Mouse (Mus musculus) midbrain, embryonic 13.5 days (tissue): ENCODE results near the gene Zc4h2. TPM values are rescaled to one million over a fixed set of nuclear protein-coding genes. Genes with fewer than 3 reads are reported as not detected.

ENCODE experiments used
- ATAC-seq: fragments of 200-750 bp; cut with Nextera tagmentation; 2 replicates; pipeline ENCODE4 v1.8.0; 2017; ENCODE audit warnings: mild to moderate bottlenecking, moderate TSS enrichment, moderate library complexity
- H3K27ac ChIP-seq: fragments of 300-500 bp; sonication (generic); 2 replicates; pipeline ENCODE4 v1.5.1; 2015; ENCODE audit warnings: inconsistent platforms, mild to moderate bottlenecking, moderate library complexity
- H3K27me3 ChIP-seq: fragments of 300-500 bp; sonication (generic); 2 replicates; pipeline ENCODE4 v1.6.1; 2015; ENCODE audit warnings: mild to moderate bottlenecking, inconsistent platforms
- H3K36me3 ChIP-seq: fragments of 300-500 bp; sonication (generic); 2 replicates; pipeline ENCODE4 v1.6.1; 2015; ENCODE audit warnings: mild to moderate bottlenecking, inconsistent platforms
- H3K4me1 ChIP-seq: fragments of 300-500 bp; sonication (generic); replicated peaks from 2 replicates; pipeline ENCODE4 v1.6.1; 2015; ENCODE audit warnings: inconsistent platforms
- H3K4me2 ChIP-seq: fragments of 300-500 bp; sonication (generic); replicated peaks from 2 replicates; pipeline ENCODE4 v1.6.1; 2015; ENCODE audit warnings: moderate library complexity, mild to moderate bottlenecking, inconsistent platforms
- H3K4me3 ChIP-seq: fragments of 300-500 bp; sonication (generic); replicated peaks from 2 replicates; pipeline ENCODE4 v1.5.1; 2015; ENCODE audit warnings: mild to moderate bottlenecking, inconsistent platforms
- H3K9ac ChIP-seq: fragments of 300-500 bp; sonication (generic); replicated peaks from 2 replicates; pipeline ENCODE4 v1.6.1; 2015; ENCODE audit warnings: mild to moderate bottlenecking, inconsistent platforms
- H3K9me3 ChIP-seq: fragments of 300-500 bp; sonication (generic); 2 replicates; pipeline ENCODE4 v1.6.1; 2016; ENCODE audit warnings: mild to moderate bottlenecking, inconsistent platforms
- WGBS: fragments of 180-500 bp; shearing (Covaris S2); methylation state at CpG from one replicate; pipeline ENCODE4 v1.1.7; 2015; 5-methylcytosine and 5-hydroxymethylcytosine counted together
- polyA plus RNA-seq: library from polyadenylated mRNA; unstranded; fragments of >200 nt; fragmentation: Nextera tagmentation; extraction: Ambion mirVana; gene quantifications from 2 replicates; pipeline ENCODE4 v1.2.1, GENCODE M21; 2015

The Zc4h2 gene
- polyA plus RNA-seq: 82.7 and 89.4 TPM in 2 replicates

DNA sequence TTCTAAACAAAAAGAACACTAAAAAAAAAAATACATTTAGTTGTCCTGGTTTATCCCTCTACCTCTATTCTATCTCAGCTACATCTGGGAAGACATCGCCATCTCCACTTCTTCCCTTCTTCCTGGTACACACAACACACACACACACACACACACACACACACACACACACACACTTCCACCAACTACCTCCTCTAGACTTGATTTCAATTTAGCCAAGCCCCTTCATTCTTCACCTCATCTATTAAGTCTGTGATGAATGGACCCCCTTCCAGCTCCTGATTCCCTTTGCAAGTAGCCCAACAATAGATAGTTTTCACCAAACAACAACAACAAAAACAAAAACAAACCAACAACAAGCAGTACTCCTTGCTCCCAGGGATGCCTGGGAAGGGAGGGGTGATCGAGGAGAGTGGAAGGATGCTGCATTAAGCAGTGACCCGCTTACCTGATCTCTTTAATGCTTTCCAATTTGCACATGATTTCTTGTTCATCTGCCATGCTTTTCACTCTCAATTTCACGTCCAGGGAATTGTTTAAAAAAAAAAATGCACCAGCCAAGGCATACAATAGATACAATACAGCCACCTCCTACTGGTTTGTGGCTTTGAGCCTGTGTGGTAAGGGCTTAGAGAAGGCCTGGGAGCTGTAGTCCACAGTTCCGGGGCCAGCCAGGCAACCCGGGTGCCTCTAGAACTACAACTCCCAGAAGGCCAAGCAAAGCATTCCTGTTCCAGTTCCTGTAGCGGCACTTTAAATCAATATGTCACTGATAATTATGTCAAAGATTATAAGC, at the start of gene Zc4h2:
Gene Zc4h2 (minus strand): TSS at position 706 of the 796 bp plus-strand sequence.
- H3K36me3 ChIP-seq: no peaks in the 10 kb centered on the region
- peaks cover 7% of the 10 kb centered on the region; the same call in 1 of the 2 replicates for H3K4me1 ChIP-seq
- H3K4me2 ChIP-seq: peak within 1 kb of the TSS; percentile 55
- H3K4me3 ChIP-seq: peak within 1 kb of the TSS; percentile 48
- WGBS: 24% methylated on average over 7 of the region's 7 CpGs
- H3K27ac ChIP-seq: peak within 1 kb of the TSS; percentile 73; the same call in 1 of the 2 replicates
- H3K27me3 ChIP-seq: no peaks in the 10 kb centered on the region
- peak; percentile 100 for ATAC-seq
- H3K9ac ChIP-seq: peak within 1 kb of the TSS; percentile 62
- no peaks in the 10 kb centered on the region for H3K9me3 ChIP-seq

DNA sequence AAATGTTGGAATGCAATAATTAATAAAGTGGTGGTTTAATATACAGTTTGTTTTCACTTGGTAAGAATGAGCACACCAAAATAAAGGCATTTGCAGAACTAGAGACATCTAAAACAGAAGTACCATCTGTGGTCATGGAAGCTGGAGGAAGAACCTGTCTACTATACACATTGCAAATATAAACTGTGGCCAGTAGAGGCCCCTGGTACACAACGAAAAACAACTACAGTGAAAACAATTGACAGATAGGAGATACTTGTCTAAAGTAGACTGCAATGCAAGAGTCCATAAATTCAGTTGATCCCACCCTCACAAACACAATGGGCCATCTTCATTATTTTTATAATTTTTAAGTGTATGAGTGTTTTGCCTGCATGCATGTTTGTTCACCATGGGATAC, 28.8 kb upstream of the Zc4h2 start:
- WGBS: 52% methylated on average over 1 of the region's 1 CpGs
- H3K9ac ChIP-seq: no peak overlapping the region
- H3K27ac ChIP-seq: no peak overlapping the region
- no peak overlapping the region for H3K4me2 ChIP-seq
- H3K27me3 ChIP-seq: no peaks in the 10 kb centered on the region
- no peaks in the 10 kb centered on the region for H3K4me1 ChIP-seq
- no peak overlapping the region for H3K4me3 ChIP-seq
- no peaks in the 10 kb centered on the region for H3K9me3 ChIP-seq
- ATAC-seq: no peak
- no peaks in the 10 kb centered on the region for H3K36me3 ChIP-seq

DNA sequence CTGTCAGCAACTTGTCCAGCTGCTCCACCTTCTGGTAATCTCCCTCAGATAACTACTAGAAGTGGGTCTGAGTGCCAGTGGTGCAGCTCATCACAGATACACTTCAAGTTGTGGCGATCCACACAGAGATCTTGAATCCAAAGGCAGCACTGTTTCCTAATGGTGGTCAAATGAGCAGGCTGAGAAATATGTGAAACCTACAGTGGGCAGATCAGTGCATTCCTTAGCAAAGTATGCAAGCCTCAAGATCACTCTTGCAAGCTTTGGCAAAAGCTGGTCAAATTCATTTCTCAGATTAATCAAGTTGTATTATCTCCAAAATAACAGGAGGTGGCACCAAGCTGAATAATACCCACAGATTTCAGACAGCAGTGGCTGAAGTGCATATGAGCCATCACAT, 23.9 kb upstream of the Zc4h2 start:
- ATAC-seq: no peak
- H3K4me3 ChIP-seq: no peak overlapping the region
- WGBS: 97% methylated on average over 1 of the region's 1 CpGs
- H3K9me3 ChIP-seq: no peaks in the 10 kb centered on the region
- H3K4me1 ChIP-seq: no peaks in the 10 kb centered on the region
- H3K27ac ChIP-seq: no peak overlapping the region
- no peak overlapping the region for H3K4me2 ChIP-seq
- H3K36me3 ChIP-seq: no peaks in the 10 kb centered on the region
- no peaks in the 10 kb centered on the region for H3K27me3 ChIP-seq
- H3K9ac ChIP-seq: no peak overlapping the region

DNA sequence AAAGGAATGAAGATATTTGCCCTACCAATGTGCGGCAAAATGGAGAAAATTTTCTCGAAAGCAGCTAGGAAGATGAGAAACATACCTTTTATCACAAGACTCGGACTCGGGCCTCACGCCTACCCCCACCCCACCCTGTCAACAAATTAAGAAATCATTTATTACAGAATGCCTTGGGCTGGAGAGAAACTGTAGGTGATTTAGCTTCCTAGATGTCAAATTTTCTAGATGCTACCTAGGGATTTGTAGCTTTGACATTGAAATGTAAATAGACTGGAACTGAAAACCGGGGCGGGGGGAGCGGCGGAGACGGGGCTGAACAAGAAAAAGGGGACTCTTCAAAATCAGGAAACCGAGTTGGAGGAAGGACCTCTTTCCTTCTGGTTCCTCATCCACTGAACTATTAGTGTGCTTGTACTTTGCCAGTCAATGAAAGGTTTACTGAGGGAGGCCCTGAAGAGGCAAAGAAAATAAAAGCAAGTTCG, 333 bp upstream of the Zc4h2 start:
- H3K27me3 ChIP-seq: no peaks in the 10 kb centered on the region
- H3K9ac ChIP-seq: peak overlapping the region; percentile 52
- ATAC-seq: peak; percentile 82
- H3K36me3 ChIP-seq: no peaks in the 10 kb centered on the region
- H3K4me2 ChIP-seq: peak overlapping the region; percentile 49
- H3K4me1 ChIP-seq: peaks cover 7% of the 10 kb centered on the region; the same call in 1 of the 2 replicates
- 24% methylated on average over 12 of the region's 12 CpGs for WGBS
- no peaks in the 10 kb centered on the region for H3K9me3 ChIP-seq
- H3K27ac ChIP-seq: peak overlapping the region; percentile 31; the same call in 1 of the 2 replicates
- H3K4me3 ChIP-seq: peak overlapping the region; percentile 48

DNA sequence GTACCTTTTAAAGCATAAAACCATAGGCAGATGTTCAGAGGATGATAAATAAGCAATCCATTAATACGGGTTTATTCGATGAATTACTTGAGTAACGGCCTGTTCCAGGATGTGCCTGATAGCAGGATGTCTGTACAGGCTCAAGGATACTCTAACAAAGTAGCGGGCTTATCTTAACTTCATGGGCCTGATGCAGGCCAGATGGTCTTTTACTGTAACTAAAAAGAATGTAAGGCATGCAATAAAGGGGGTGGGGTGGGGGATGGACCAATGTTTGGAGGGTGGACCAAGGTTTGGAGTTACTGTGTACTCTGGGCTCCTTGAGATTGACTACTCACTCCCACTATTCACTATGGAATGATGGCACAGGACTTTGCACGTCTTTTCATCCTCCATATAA, 57.7 kb downstream of the Zc4h2 start:
- WGBS: 83% methylated on average over 5 of the region's 5 CpGs
- Histone ChIP-seq H3K36me3 (no peaks in the 10 kb centered on the region), H3K27me3 (no peaks in the 10 kb centered on the region), H3K4me3 (no peak overlapping the region), H3K27ac (no peak overlapping the region), H3K9ac (no peak overlapping the region), H3K9me3 (no peaks in the 10 kb centered on the region), H3K4me1 (no peaks in the 10 kb centered on the region), H3K4me2 (no peak overlapping the region)
- no peak for ATAC-seq

Other genes starting within 250 kb of the Zc4h2 start
- 12.0 and 12.5 TPM in 2 replicates for gene Amer1, start 213.6 kb downstream of the Zc4h2 start, polyA plus RNA-seq
- 0.12 and 0.37 TPM in 2 replicates for gene Asb12, start 100.5 kb downstream of the Zc4h2 start, polyA plus RNA-seq
- gene Pfn5, start 100.4 kb downstream of the Zc4h2 start, polyA plus RNA-seq: not detected in 2 replicates
- gene Zc3h12b, start 53.2 kb upstream of the Zc4h2 start, polyA plus RNA-seq: 2.7 TPM in 2 replicates